Mouse (Mus musculus) 3134 (cell line): ENCODE results near the gene Ndufv1.
"Not testable (repeated sequence)": the region's sequence is repeated elsewhere in the genome, so short reads cannot be mapped to it uniquely, and the experiment has no call there.

Experiments
- DNase-seq: peaks from one replicate; pipeline ENCODE4 v3.0.0-alpha.2; 2011; ENCODE audit warnings: low spot score; ENCODE audit not compliant: insufficient read length; ENCODE audit errors: extremely low read depth

Ndufv1 gene

GRCm38 (mm10) chr19:3980917-3981316 is 31.7 kb downstream of the Ndufv1 start:
- DNase-seq: no peak

GRCm38 (mm10) chr19:3980309-3980708 is 32.3 kb downstream of the Ndufv1 start:
- peak; percentile 29 for DNase-seq

- no peak for DNase-seq
Measured at GRCm38 (mm10) chr19:3975866-3976265, 36.7 kb downstream of the Ndufv1 start.

GRCm38 (mm10) chr19:3974608-3975007 is 38.0 kb downstream of the Ndufv1 start:
- DNase-seq: not testable (repeated sequence)

GRCm38 (mm10) chr19:3972229-3972628 is 40.4 kb downstream of the Ndufv1 start, which contains the start of gene Aldh3b2:
Aldh3b2 (plus strand) TSS chr19:3972328.
- DNase-seq: no peak

GRCm38 (mm10) chr19:3967258-3967657 is 45.3 kb downstream of the Ndufv1 start:
- no peak for DNase-seq

GRCm38 (mm10) chr19:3966330-3967075 is 46.1 kb downstream of the Ndufv1 start:
- no peak for DNase-seq

- DNase-seq: no peak
Measured at GRCm38 (mm10) chr19:3964030-3964429, 48.6 kb downstream of the Ndufv1 start.

- DNase-seq: no peak
Measured at GRCm38 (mm10) chr19:3962469-3962868, 50.1 kb downstream of the Ndufv1 start.

- not testable (repeated sequence) for DNase-seq
Measured at GRCm38 (mm10) chr19:3961805-3962204, 50.8 kb downstream of the Ndufv1 start.

GRCm38 (mm10) chr19:3960211-3960610 is 52.4 kb downstream of the Ndufv1 start:
- DNase-seq: no peak

- DNase-seq: no peak
Measured at GRCm38 (mm10) chr19:3959030-3959429, 53.6 kb downstream of the Ndufv1 start.

GRCm38 (mm10) chr19:3958470-3958869 is 54.1 kb downstream of the Ndufv1 start, which contains the start of gene Aldh3b3:
Aldh3b3 (plus strand) TSS chr19:3958645.
- DNase-seq: no peak
